Mouse (Mus musculus): ENCODE data around the gene Mtor. TPM values are rescaled to one million over a fixed set of nuclear protein-coding genes. Genes with fewer than 3 reads are reported as not detected.

The Mtor gene
- polyA plus RNA-seq, 1 experiment from 2014 or later: 27.2 TPM

DNA sequence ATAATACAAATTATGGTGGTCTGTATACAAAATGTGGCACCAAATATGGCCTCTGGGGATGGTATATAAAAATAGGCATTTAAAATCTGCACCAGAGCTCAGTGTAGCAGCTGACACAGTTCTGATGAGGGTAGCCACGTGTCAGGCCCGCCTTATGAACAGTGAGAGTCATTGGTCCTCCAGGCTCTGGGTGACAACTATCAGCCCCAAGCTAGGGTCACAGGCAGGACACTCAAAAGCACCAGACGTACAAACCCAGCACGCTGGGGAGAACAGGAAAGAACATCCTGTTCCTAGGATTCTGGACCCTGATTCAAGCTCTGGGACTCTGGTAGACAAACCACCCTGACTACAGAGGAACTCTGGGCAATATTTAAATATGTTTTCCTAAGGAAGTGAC lies 13.9 kb upstream of the Mtor start:
- Histone ChIP-seq H3K36me3 (ENCODE audit: control insufficient read depth, insufficient read depth, low read length) (peaks cover 15% of the 10 kb centered on the region; the same call in 1 of the 2 replicates), H3K4me1 (ENCODE audit: control insufficient read depth, insufficient read depth, low read length) (no peaks in the 10 kb centered on the region), H3K27ac (ENCODE audit: low read depth, low read length) (no peak overlapping the region), H3K9me3 (ENCODE audit: control insufficient read depth, low read length) (no peaks in the 10 kb centered on the region), H3K27me3 (ENCODE audit: control insufficient read depth, insufficient read depth, low read length) (no peaks in the 10 kb centered on the region), H3K4me2 (replicated peaks; ENCODE audit: low read depth, low read length) (no peak overlapping the region), H3K4me3 (ENCODE audit: low read length) (no peak overlapping the region), H3K9ac (ENCODE audit: low read depth, low read length) (no peak overlapping the region)
- no peak for ATAC-seq (ENCODE audit: low FRiP score, low TSS enrichment)
- WGBS: 82% methylated on average over 4 of the region's 4 CpGs

DNA sequence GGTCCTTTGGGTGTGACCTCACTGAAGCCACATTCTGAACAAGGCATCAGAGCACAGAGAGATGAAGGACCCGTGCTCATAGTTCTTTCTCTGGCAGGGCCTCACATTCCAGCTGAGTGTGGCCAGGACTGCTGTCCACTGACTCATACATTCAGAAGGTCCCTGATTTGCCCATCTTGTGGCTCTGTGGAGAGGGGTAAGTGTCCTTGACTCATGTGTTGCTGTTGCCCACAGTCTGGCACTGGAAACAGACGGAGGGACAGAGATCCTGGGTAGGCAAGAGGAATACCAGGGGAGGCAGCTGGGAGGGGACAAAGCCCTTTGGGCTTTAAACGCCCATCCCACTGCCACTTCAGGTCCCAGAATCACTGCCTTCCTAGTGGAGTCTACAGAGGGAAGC lies 13.3 kb upstream of the Mtor start:
- Histone ChIP-seq H3K4me2 (replicated peaks; ENCODE audit: low read depth, low read length) (no peak overlapping the region), H3K27ac (ENCODE audit: low read depth, low read length) (no peak overlapping the region), H3K9me3 (ENCODE audit: control insufficient read depth, low read length) (no peaks in the 10 kb centered on the region), H3K4me3 (ENCODE audit: low read length) (no peak overlapping the region), H3K9ac (ENCODE audit: low read depth, low read length) (no peak overlapping the region), H3K27me3 (ENCODE audit: control insufficient read depth, insufficient read depth, low read length) (no peaks in the 10 kb centered on the region), H3K4me1 (ENCODE audit: control insufficient read depth, insufficient read depth, low read length) (no peaks in the 10 kb centered on the region), H3K36me3 (ENCODE audit: control insufficient read depth, insufficient read depth, low read length) (peaks cover 15% of the 10 kb centered on the region; the same call in 1 of the 2 replicates)
- no peak for ATAC-seq (ENCODE audit: low FRiP score, low TSS enrichment)
- 89% methylated on average over 3 of the region's 3 CpGs for WGBS

DNA sequence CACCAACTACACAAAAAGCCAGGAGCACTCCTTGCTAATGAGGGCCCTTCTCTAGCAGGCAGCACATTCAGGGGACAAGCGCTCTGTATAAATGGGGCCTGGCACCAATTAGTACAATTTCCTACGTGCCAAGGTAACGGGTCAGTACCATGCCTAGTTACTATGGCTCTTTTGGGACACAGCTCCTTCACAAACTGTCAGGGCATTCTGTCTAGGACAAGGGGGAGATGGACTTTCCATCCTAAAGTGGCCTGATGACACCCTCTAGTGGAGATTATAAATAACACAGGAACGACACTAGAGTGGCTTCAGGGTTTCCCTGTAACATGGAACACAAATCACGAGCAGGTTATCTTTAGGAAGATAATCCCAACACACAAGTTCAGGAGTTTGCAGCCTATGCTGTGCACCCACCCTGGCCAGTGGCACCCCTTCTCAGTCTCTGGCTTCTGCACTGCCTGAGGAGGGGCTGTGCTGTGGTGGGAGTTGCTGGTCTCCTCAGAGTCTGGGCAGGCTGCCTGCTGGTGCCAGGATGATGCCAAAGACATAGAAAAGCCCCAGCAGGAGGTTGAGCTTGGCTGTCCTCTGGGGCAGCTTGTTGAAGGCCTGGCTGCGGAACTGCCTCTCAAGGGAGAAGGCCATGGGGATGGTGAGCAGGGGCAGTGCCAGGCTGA lies 12.6 kb upstream of the Mtor start:
- no peak overlapping the region for H3K4me3 ChIP-seq (ENCODE audit: low read length)
- ATAC-seq (ENCODE audit: low FRiP score, low TSS enrichment): no peak
- H3K36me3 ChIP-seq (ENCODE audit: control insufficient read depth, insufficient read depth, low read length): peaks cover 15% of the 10 kb centered on the region; the same call in 1 of the 2 replicates
- no peaks in the 10 kb centered on the region for H3K27me3 ChIP-seq (ENCODE audit: control insufficient read depth, insufficient read depth, low read length)
- no peak overlapping the region for H3K27ac ChIP-seq (ENCODE audit: low read depth, low read length)
- 74% methylated on average over 6 of the region's 6 CpGs for WGBS
- no peaks in the 10 kb centered on the region for H3K4me1 ChIP-seq (ENCODE audit: control insufficient read depth, insufficient read depth, low read length)
- no peaks in the 10 kb centered on the region for H3K9me3 ChIP-seq (ENCODE audit: control insufficient read depth, low read length)
- H3K4me2 ChIP-seq (replicated peaks; ENCODE audit: low read depth, low read length): no peak overlapping the region
- no peak overlapping the region for H3K9ac ChIP-seq (ENCODE audit: low read depth, low read length)

DNA sequence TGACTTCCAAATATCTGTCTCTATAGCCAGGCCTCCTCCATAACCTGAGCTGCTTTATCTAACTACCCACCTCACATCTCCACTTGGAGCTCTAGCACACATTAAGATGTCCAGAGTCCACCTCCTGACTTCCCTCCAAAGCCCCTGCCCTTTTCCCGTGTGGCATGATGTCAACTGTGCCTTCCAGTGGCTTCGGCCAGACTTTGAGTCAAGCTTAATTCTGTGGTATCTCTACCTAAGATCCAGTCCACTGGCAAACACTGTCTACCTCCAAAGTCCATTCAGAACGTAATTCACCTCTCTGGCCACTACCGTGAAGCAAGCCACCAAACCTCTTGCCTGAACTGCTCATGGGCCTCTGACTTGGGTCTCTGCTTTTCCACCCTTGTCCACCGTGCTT lies 6.5 kb upstream of the Mtor start:
- no peaks in the 10 kb centered on the region for H3K27me3 ChIP-seq (ENCODE audit: control insufficient read depth, insufficient read depth, low read length)
- no peak for ATAC-seq (ENCODE audit: low FRiP score, low TSS enrichment)

DNA sequence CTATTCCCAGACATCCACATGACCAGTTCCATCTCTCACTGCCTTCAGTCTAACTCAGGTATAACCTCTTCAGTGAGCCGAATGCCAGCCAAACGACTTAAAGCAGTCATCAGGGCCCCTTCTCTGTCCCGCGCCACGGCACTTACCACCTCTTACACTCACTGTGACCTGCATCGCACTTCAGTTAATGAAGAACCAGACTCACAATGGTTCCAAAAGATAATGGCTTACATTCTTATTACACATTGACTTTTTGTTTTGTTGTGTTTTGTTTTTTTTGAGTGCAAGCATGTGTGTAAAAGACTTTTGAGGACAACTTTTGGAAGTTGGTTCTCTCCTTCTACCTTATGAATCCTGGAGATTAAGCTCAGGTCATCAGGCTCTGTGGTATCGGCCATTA lies 5.8 kb upstream of the Mtor start:
- WGBS: 92% methylated on average over 7 of the region's 7 CpGs
- Histone ChIP-seq H3K9ac (ENCODE audit: low read depth, low read length) (no peak overlapping the region), H3K27me3 (ENCODE audit: control insufficient read depth, insufficient read depth, low read length) (no peaks in the 10 kb centered on the region), H3K4me2 (replicated peaks; ENCODE audit: low read depth, low read length) (no peak overlapping the region; the same call in 1 of the 2 replicates), H3K27ac (ENCODE audit: low read depth, low read length) (no peak overlapping the region), H3K36me3 (ENCODE audit: control insufficient read depth, insufficient read depth, low read length) (0 out of 2 replicates have a peak, but pooled peaks cover 4% of the 10 kb centered on the region), H3K4me1 (ENCODE audit: control insufficient read depth, insufficient read depth, low read length) (peaks cover 9% of the 10 kb centered on the region; the same call in 1 of the 2 replicates), H3K4me3 (ENCODE audit: low read length) (no peak overlapping the region), H3K9me3 (ENCODE audit: control insufficient read depth, low read length) (no peaks in the 10 kb centered on the region)
- ATAC-seq (ENCODE audit: low FRiP score, low TSS enrichment): no peak

More for the DNA sequence above, 6.5 kb upstream of the Mtor start:
- no peak overlapping the region for H3K27ac ChIP-seq (ENCODE audit: low read depth, low read length)
- WGBS: 90% methylated on average over 5 of the region's 5 CpGs
- no peak overlapping the region for H3K9ac ChIP-seq (ENCODE audit: low read depth, low read length)
- H3K9me3 ChIP-seq (ENCODE audit: control insufficient read depth, low read length): no peaks in the 10 kb centered on the region
- no peak overlapping the region for H3K4me2 ChIP-seq (replicated peaks; ENCODE audit: low read depth, low read length)
- H3K4me1 ChIP-seq (ENCODE audit: control insufficient read depth, insufficient read depth, low read length): peaks cover 7% of the 10 kb centered on the region; the same call in 1 of the 2 replicates
- no peak overlapping the region for H3K4me3 ChIP-seq (ENCODE audit: low read length)
- H3K36me3 ChIP-seq (ENCODE audit: control insufficient read depth, insufficient read depth, low read length): 0 out of 2 replicates have a peak, but pooled peaks cover 4% of the 10 kb centered on the region

DNA sequence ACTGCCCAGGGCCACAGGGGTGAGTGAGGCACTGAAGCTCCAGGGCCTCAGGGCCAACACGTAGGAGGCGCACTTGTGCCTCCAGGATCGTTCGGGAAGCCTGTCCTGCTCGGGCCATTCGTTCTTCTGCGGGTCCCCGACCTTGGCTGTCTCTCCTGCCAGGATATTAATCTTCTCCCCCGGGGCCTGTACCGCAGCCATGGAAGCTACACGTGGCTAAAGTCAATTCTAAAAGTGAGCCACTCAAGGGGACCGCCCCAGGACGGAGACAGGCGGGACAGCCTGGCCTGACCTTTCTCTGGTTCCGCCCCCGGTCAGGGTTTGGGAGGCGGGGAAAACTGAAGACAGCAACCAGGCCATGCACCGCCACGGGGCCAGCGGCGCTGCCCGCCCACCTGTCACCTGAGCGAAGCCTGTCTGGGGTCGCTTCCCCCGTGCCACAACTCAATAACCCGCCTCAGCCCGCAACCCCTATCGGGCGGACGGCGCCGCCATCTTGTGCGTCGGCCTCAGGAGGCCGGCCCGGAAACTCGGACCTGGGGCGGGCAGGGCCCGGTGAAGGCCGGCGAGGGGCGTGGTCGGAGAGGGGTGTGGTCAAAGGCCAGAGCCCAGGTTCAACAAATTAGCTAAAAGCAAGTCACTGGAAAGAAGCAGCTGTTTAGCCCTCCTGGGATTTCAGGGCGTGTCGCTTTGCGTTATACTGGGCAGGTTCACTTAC lies 4.0 kb upstream of the Mtor start, which contains the start of gene Ubiad1:
TSS of gene Ubiad1 (minus strand) at position 522 of the 718 bp plus-strand sequence.
- Histone ChIP-seq H3K9ac (ENCODE audit: low read depth, low read length) (peak within 1 kb of the TSS; percentile 72), H3K4me3 (ENCODE audit: low read length) (peak within 1 kb of the TSS; percentile 68), H3K4me1 (ENCODE audit: control insufficient read depth, insufficient read depth, low read length) (peaks cover 14% of the 10 kb centered on the region), H3K9me3 (ENCODE audit: control insufficient read depth, low read length) (no peaks in the 10 kb centered on the region), H3K27me3 (ENCODE audit: control insufficient read depth, insufficient read depth, low read length) (no peaks in the 10 kb centered on the region), H3K36me3 (ENCODE audit: control insufficient read depth, insufficient read depth, low read length) (no peaks in the 10 kb centered on the region), H3K27ac (ENCODE audit: low read depth, low read length) (peak within 1 kb of the TSS; percentile 63), H3K4me2 (replicated peaks; ENCODE audit: low read depth, low read length) (peak within 1 kb of the TSS; percentile 68)
- ATAC-seq (ENCODE audit: low FRiP score, low TSS enrichment): peak; percentile 81
- under 1% methylated on average over 46 of the region's 46 CpGs for WGBS

DNA sequence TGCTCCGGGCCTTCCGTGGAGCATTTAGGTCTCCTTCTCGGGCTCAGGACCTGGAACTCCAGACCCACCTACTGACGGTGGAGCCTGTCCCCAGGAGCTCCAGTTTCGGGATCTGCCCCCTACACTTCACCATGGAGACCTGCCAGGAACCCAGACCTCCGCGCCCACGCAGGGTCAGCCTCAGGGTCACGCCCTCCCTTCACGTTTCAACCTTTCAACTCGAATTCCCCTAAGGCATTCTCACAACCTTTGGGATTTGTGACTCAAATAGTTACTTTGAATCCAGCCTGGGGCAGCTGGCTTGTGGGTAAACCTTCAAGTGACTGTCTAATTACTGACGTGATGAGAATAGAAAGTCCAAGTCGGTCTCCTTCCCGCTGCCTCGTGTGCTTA lies 438 bp downstream of the Mtor start:
- H3K27ac ChIP-seq (ENCODE audit: low read depth, low read length): peak overlapping the region; percentile 48; the same call in 1 of the 2 replicates
- no peaks in the 10 kb centered on the region for H3K27me3 ChIP-seq (ENCODE audit: control insufficient read depth, insufficient read depth, low read length)
- ATAC-seq (ENCODE audit: low FRiP score, low TSS enrichment): no peak
- H3K4me3 ChIP-seq (ENCODE audit: low read length): peak overlapping the region; percentile 94
- H3K36me3 ChIP-seq (ENCODE audit: control insufficient read depth, insufficient read depth, low read length): peaks cover 17% of the 10 kb centered on the region
- peak overlapping the region; percentile 87 for H3K9ac ChIP-seq (ENCODE audit: low read depth, low read length)
- H3K4me1 ChIP-seq (ENCODE audit: control insufficient read depth, insufficient read depth, low read length): peaks cover 14% of the 10 kb centered on the region
- peak overlapping the region; percentile 66 for H3K4me2 ChIP-seq (replicated peaks; ENCODE audit: low read depth, low read length)
- 0% methylated on average over 15 of the region's 15 CpGs for WGBS
- no peaks in the 10 kb centered on the region for H3K9me3 ChIP-seq (ENCODE audit: control insufficient read depth, low read length)

DNA sequence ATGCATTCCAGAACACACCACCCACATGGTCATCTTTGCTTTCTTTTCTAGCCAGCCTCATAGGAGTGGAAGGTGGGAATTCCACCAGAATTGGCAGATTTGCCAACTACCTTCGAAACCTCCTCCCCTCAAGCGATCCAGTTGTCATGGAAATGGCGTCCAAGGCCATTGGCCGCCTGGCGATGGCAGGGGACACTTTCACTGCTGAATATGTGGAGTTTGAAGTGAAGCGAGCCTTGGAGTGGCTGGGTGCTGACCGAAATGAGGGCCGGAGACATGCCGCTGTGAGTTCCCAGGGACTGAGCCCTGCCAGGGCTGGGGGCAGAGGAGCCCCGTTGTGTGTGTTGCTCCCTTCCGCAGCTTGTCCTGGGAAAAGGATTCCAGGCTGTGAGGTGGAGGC lies 5.3 kb downstream of the Mtor start:
- no peak overlapping the region for H3K27ac ChIP-seq (ENCODE audit: low read depth, low read length)
- no peak overlapping the region for H3K4me2 ChIP-seq (replicated peaks; ENCODE audit: low read depth, low read length)
- H3K36me3 ChIP-seq (ENCODE audit: control insufficient read depth, insufficient read depth, low read length): peaks cover 59% of the 10 kb centered on the region
- no peaks in the 10 kb centered on the region for H3K9me3 ChIP-seq (ENCODE audit: control insufficient read depth, low read length)
- H3K4me1 ChIP-seq (ENCODE audit: control insufficient read depth, insufficient read depth, low read length): peaks cover 10% of the 10 kb centered on the region
- H3K9ac ChIP-seq (ENCODE audit: low read depth, low read length): no peak overlapping the region
- H3K4me3 ChIP-seq (ENCODE audit: low read length): no peak overlapping the region
- H3K27me3 ChIP-seq (ENCODE audit: control insufficient read depth, insufficient read depth, low read length): no peaks in the 10 kb centered on the region
- WGBS: 91% methylated on average over 11 of the region's 11 CpGs
- ATAC-seq (ENCODE audit: low FRiP score, low TSS enrichment): no peak

DNA sequence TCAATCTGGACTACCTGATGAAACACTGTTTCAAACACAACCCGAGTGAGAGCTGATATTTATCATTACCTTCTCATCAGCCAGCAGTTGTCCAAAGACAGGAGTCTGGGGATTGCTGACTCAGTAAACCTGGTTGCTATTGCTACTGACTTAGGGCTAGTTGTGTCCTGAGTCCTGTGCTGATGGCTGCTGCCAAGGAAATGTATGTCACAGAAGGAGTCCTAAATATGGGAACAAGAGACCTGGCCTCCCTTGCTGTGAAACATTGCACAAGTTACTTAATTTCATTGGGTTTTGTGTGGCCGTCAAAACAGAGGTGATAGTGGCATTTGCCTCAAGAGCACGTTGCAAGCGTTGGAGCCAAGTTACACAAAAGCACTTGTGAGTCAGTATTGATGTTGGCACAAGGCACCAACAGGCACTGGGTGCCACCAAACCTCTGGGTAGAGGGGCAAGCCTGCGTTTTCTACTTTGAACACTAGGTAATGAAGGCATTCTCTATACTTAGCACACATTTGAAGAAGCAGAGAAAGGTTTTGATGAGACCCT lies 7.1 kb downstream of the Mtor start:
- Histone ChIP-seq H3K27me3 (ENCODE audit: control insufficient read depth, insufficient read depth, low read length) (no peaks in the 10 kb centered on the region), H3K4me2 (replicated peaks; ENCODE audit: low read depth, low read length) (no peak overlapping the region), H3K9ac (ENCODE audit: low read depth, low read length) (no peak overlapping the region), H3K27ac (ENCODE audit: low read depth, low read length) (no peak overlapping the region), H3K9me3 (ENCODE audit: control insufficient read depth, low read length) (no peaks in the 10 kb centered on the region), H3K4me1 (ENCODE audit: control insufficient read depth, insufficient read depth, low read length) (no peaks in the 10 kb centered on the region), H3K4me3 (ENCODE audit: low read length) (no peak overlapping the region), H3K36me3 (ENCODE audit: control insufficient read depth, insufficient read depth, low read length) (peaks cover 75% of the 10 kb centered on the region)
- 93% methylated on average over 5 of the region's 5 CpGs for WGBS
- ATAC-seq (ENCODE audit: low FRiP score, low TSS enrichment): no peak

All from kidney, embryonic 14.5 days (tissue).